Mouse (Mus musculus) cortical plate, adult 2 months (tissue): ENCODE data around the gene Gcsam.

Experiments
- CTCF ChIP-seq: fragments of 200-500 bp; IDR thresholded peaks from 2 replicates; pipeline ENCODE4 v1.5.1; 2011; ENCODE audit warnings: mild to moderate bottlenecking, control low read depth, low read length; ENCODE audit not compliant: insufficient read depth; ENCODE audit errors: extremely low read depth
- POLR2A ChIP-seq: fragments of 200-500 bp; IDR thresholded peaks from 2 replicates; pipeline ENCODE4 v1.6.1; 2011; ENCODE audit warnings: mild to moderate bottlenecking, low read length, control low read depth; ENCODE audit not compliant: insufficient read depth; ENCODE audit errors: extremely low read depth

- TF ChIP-seq POLR2A: no peak
- TF ChIP-seq CTCF: no peak
These were observed 49.4 kb downstream of the Gcsam start for GRCm38 (mm10) chr16:45659596-45659995.
